Mouse (Mus musculus) E14TG2a.4 (cell line): ENCODE measurements around the gene Hdac5.

Source experiments
- CTCF ChIP-seq: conservative IDR thresholded peaks from 2 replicates; pipeline ENCODE4 v1.5.1; 2014; ENCODE audit warnings: low read length
- NANOG ChIP-seq: IDR thresholded peaks from 2 replicates; pipeline ENCODE4 v1.6.1; 2014; ENCODE audit warnings: borderline replicate concordance, low read length, mixed read lengths
- POU5F1 ChIP-seq: IDR thresholded peaks from 2 replicates; pipeline ENCODE4 v1.6.1; 2014; ENCODE audit warnings: low read length, borderline replicate concordance

DNA sequence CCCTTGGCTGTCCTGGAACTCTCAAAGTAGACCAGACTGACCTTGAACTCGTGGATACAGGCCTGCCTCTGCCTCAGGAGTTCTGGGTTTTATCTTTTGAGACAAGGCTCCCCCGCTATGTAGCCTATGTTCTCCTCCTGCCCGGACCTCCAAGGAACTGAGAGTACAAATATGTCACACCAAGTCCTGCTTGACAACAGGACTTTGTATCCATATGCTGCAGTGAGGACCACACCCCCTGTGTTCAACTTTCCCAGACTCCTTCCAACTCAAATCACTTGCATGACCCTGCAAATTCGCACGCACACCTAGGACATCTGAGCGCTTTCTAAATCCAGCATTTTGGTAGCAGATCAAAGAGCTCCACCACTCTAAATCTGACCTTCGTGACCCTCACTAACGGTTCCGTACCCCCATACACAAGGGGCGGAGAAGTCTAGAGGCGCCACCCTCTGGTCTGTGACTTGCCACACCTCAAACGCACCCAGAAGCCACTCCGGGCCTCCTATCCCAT, 85.0 kb downstream of the Hdac5 start:
- TF ChIP-seq CTCF (no peak), NANOG (no peak), POU5F1 (no peak)
